Mouse (Mus musculus) cortical plate, adult 2 months (tissue): Measurements from ENCODE around the gene Phospho1. TPM values are rescaled to one million over a fixed set of nuclear protein-coding genes. Genes with fewer than 3 reads are reported as not detected.

ENCODE experiments used
- H3K27ac ChIP-seq: fragments of 200-500 bp; 2 replicates; pipeline ENCODE4 v1.5.1; 2012; ENCODE audit warnings: low read length, control low read depth, inconsistent platforms; ENCODE audit not compliant: insufficient read depth
- H3K4me1 ChIP-seq: fragments of 200-500 bp; 2 replicates; pipeline ENCODE4 v1.6.1; 2011; ENCODE audit warnings: low read length; ENCODE audit not compliant: control insufficient read depth, insufficient read depth
- H3K4me3 ChIP-seq: fragments of 200-500 bp; 2 replicates; pipeline ENCODE4 v1.5.1; 2011; ENCODE audit warnings: mild to moderate bottlenecking, low read length, control low read depth; ENCODE audit not compliant: insufficient read depth
- CTCF ChIP-seq: fragments of 200-500 bp; IDR thresholded peaks from 2 replicates; pipeline ENCODE4 v1.5.1; 2011; ENCODE audit warnings: mild to moderate bottlenecking, control low read depth, low read length; ENCODE audit not compliant: insufficient read depth; ENCODE audit errors: extremely low read depth
- POLR2A ChIP-seq: fragments of 200-500 bp; IDR thresholded peaks from 2 replicates; pipeline ENCODE4 v1.6.1; 2011; ENCODE audit warnings: mild to moderate bottlenecking, low read length, control low read depth; ENCODE audit not compliant: insufficient read depth; ENCODE audit errors: extremely low read depth
- polyA plus RNA-seq: library from polyadenylated mRNA; depleted of rRNA; stranded (reverse); fragments of >200 nt; gene quantifications from 2 replicates; pipeline ENCODE4 v1.2.3, GENCODE M21; 2012

Phospho1 gene
- polyA plus RNA-seq, 1 experiment: 72.8 TPM

DNA sequence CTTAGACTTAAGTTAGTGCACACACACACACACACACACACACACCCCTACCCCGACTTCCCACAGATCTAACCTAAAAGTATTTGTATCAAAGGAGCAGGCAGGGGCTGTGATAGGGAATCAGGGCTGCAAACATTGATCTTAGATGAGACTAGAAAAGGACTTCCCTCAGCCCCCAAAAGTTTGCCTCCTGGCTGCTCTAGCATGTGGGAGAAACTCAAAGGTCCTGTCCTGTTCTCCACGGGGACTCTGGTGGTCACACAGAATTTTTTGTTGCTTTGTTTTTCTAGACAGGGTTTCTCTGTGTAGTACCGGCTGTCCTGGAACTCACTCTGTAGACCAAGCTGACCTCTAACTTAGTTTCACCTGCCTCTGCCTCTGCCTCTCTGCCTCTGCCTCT lies 1.3 kb downstream of the Phospho1 start:
- H3K27ac ChIP-seq: no peak overlapping the region
- TF ChIP-seq CTCF: no peak
- H3K4me3 ChIP-seq: peak overlapping the region; percentile 98; the same call in 1 of the 2 replicates
- no peaks in the 10 kb centered on the region for H3K4me1 ChIP-seq

DNA sequence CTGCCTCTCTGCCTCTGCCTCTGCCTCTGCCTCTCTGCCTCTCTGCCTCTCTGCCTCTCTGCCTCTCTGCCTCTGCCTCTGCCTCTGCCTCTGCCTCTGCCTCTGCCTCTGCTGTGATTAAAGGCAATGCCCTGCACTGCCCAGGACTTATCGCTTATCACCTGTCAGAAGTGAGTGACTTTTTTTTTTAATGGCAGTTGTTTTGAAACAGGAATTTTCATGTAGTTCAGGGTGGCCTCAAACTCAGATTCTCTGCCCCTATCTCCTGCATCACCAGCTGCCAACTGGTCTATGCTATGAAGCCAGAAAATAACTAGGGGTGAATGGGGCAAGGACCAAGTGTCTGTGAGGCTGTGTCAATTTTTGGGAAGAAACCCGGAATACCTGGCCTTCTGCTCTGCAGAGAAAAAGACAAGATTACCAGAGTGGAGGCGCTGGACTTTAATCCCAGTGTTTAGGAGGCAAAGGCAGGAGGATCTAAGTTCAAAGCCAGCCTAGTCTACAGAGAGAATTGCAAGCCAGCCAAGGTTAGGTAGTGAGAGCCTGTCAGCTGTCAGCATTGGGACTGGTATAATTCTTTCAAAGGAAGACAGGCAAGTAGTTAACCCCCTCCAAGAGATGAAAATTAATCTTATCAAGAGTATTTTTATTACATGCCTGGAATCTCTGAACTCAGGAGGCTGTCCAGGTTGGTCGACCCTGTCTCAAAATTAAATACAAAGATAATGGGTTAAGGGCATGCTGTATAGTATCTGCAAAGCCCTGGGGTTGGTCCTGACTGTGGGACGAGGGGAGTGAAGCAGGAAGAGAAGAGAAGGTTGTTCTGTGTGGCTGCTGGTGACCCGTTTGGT lies 2.2 kb downstream of the Phospho1 start:
- TF ChIP-seq POLR2A (no peak), CTCF (no peak)
- Histone ChIP-seq H3K27ac (no peak overlapping the region), H3K4me3 (no peak overlapping the region), H3K4me1 (no peaks in the 10 kb centered on the region)

DNA sequence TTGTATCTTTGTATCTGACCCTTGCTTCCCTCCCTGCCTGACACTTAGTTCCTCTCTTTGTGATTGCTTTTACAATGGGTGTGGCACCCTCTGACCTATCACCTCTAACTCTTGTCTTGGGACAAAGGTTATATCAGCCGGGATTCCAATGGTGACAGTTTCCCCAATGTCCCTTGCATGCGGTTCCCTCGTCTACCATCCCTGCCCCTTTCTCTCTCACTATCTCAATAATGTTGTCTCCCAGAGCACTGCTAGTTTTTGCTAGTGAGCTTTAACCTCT lies 2.8 kb downstream of the Phospho1 start:
- Histone ChIP-seq H3K4me3 (no peak overlapping the region), H3K27ac (no peak overlapping the region), H3K4me1 (no peaks in the 10 kb centered on the region)
- TF ChIP-seq CTCF (no peak), POLR2A (no peak)

DNA sequence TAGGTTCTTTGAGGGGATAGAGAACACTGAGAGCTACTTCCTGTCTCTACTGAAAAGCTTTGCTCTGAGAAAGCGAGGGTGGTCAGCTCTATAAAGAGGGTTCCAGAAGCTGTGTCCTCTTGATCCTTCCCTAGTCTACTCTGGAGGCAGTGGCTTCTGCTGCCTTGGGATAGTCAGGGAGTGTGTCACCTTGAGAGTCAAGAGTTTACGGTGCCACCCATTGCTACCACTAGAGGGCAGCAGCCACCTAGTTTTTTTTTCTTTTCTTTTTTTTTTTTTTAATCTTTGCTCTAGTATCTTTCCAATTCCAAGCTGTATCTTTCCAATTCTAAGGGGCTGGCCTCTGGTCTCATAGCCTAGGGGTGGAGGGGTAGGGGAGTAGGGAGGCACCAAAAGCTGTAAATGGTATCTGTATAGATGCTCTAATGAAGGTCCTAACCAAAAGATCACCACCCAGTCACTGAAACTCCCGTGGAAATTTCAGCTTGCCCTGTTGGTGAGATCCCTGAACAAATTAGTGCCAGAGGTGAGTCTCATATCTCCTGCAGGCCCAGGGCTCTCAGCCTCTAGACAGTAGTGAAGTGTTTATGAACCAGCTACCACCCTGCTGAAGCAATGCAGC lies 3.3 kb downstream of the Phospho1 start:
- H3K27ac ChIP-seq: no peak overlapping the region
- no peaks in the 10 kb centered on the region for H3K4me1 ChIP-seq
- H3K4me3 ChIP-seq: no peak overlapping the region
- no peak for TF ChIP-seq POLR2A
- TF ChIP-seq CTCF: peak; percentile 69

DNA sequence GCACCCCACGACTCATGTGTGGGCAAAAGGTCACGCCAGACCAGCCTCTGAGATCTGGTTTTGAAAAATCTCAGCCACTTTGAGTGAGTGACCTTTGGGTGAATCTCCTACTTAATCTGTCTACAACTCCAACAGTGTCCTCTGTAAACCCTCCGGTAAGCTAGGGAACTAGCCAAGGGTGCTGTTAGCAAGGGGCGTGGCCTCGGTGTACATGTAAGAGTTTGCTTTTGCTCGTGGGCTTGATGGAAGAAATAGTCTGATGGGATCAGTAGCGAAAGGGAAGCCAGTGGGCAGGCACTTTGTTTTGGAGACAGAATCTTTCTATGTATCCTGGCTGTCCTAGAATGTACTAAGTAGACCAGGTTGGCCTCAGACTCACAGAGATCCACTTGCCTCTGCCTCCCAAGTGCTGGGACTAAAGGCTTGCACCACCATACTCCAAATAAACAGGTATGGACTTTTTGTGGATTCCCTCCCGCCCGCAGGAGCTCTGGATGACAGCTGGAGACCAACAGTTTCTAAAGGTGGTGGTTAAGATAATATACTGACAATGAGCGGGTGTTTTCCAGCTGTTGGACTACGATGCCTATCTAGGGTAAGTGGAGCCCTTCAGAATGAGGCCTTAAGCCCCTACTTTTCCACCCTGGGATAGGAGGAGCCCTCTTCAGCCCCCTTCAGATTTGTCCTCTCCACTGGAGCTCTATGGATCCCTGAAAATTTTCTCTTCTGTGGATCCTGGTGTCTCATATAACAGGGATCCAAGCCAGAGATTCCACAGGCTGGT lies 4.1 kb downstream of the Phospho1 start:
- H3K4me3 ChIP-seq: no peak overlapping the region
- TF ChIP-seq CTCF (no peak), POLR2A (no peak)
- H3K27ac ChIP-seq: no peak overlapping the region
- H3K4me1 ChIP-seq: no peaks in the 10 kb centered on the region

DNA sequence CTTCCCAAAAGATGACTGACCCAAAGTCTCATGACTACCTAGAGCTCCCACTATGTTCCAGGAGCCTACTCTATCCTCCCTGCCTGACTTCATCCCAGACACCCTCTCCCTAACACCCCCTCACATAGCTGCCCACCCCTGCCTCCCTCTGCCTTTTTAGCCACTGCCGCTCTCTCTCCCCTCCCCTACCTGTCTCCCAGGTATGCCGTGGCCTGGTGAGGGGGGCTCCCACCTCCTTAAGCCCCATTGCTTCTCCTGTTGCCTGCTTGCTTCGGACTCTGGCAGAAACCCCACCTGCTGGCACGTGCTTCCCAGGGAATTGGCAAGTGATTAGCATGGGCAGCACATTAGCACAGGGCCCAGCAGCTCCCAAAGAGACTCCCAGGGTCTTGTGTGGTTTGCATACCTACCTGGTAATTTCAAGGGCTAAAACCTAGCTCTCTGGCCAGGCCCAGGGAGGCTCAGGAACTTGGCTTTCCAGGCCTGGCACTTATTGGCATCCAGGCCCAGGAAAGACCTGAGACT lies 5.3 kb downstream of the Phospho1 start:
- H3K4me1 ChIP-seq: no peaks in the 10 kb centered on the region
- no peak overlapping the region for H3K4me3 ChIP-seq
- TF ChIP-seq CTCF: no peak
- no peak for TF ChIP-seq POLR2A
- H3K27ac ChIP-seq: no peak overlapping the region

DNA sequence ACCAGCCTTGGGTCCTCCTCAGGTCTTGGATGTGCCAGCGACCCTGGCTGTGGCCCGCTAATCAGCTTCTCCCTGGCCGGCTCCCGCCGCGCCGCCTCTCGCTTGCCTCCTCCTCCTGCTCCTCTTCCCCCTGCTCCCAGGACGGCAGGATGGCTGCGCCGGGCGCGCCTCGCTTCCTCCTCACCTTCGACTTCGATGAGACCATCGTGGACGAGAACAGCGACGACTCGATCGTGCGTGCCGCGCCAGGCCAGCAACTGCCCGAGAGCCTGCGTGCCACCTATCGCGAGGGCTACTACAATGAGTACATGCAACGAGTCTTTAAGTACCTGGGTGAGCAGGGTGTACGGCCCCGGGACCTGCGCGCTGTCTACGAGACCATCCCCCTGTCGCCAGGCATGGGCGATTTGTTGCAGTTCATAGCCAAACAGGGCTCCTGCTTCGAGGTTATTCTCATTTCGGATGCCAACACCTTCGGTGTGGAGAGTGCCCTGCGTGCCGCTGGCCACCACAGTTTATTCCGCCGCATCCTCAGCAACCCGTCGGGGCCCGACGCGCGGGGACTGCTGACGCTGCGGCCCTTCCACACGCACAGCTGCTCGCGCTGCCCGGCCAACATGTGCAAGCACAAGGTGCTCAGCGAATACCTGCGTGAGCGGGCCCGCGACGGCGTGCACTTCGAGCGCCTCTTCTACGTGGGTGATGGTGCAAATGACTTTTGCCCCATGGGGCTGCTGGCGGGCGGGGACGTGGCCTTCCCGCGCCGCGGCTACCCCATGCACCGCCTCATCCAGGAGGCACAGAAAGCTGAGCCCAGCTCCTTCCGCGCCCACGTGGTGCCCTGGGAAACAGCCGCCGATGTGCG lies 6.3 kb downstream of the Phospho1 start:
- no peak for TF ChIP-seq POLR2A
- no peak for TF ChIP-seq CTCF
- no peak overlapping the region for H3K27ac ChIP-seq
- H3K4me1 ChIP-seq: no peaks in the 10 kb centered on the region
- H3K4me3 ChIP-seq: no peak overlapping the region

DNA sequence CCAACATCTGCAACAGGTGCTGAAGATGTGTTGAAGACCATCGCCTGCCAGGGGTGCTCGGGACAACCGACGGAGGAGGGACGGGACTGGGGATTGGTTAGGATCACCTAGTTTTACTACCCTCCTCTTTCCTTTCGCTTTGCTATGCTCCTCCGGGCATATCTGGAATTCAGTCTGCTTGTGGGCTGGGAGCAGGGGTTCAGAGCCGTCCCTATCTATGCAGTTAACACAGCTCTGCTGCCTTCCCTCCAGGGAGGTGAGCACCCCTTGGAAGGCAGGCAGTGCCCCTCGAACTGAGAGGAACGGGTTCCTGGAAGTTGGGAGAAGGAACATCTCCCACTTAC lies 6.9 kb downstream of the Phospho1 start:
- Histone ChIP-seq H3K4me3 (no peak overlapping the region), H3K27ac (no peak overlapping the region), H3K4me1 (no peaks in the 10 kb centered on the region)
- TF ChIP-seq CTCF (no peak), POLR2A (no peak)

DNA sequence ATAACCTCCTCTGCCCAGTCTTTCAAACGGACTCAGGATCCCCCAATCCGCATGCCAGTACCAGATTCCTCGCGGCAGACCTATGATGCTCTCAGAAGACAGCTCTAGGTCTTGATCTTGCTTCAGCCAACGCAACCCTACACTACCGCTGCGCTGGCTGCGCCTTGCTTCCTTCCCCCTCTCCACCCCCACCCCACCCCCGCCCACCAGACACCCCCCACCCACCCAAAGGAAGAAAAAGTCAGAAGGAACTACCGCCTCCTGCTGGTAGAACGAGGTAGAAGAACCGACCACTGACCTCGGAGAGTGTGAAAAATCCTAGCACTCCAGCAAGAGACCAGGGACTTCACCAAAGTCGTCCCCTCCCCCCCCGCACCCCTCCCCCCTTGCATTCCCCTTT lies 7.3 kb downstream of the Phospho1 start:
- no peak overlapping the region for H3K4me3 ChIP-seq
- no peak overlapping the region for H3K27ac ChIP-seq
- TF ChIP-seq POLR2A: no peak
- no peak for TF ChIP-seq CTCF
- H3K4me1 ChIP-seq: no peaks in the 10 kb centered on the region
